Mouse (Mus musculus) lung, postnatal 25 days (tissue): ENCODE measurements around the gene Prss16.
A peak's percentile ranks its signal among the peaks of the same experiment; 100 is the strongest.

Experiments
- DNase-seq: peaks from one replicate; pipeline ENCODE4 v3.0.0; 2022; ENCODE audit warnings: low spot score

Gene Prss16

GRCm38 (mm10) chr13:22007121-22007510 lies 2.4 kb downstream of the Prss16 start:
- DNase-seq, result no peak

- peak; percentile 51 for DNase-seq
These were observed 3.0 kb downstream of the Prss16 start for GRCm38 (mm10) chr13:22006334-22007120.

- DNase-seq, result peak; percentile 38
These were observed 3.8 kb downstream of the Prss16 start for GRCm38 (mm10) chr13:22005605-22006333.

DNA sequence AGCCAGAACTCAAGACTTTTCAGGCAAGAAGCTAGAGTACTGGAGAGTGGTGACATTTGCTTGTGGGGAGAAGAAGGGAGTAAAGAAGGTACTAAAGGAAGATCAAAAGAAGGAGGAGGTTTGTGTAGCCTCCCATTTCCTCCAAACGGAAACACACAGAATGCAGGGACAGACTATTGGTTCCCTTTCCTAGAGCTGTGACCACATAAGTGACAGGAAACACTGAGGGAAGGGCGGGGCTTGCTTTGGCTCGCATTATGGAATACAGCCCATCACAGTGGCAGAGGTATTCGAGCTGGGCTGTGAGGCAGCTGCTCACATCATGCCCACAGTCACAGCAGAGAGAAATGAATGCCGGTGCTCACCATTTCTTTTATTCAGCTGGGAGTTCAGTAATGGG lies 7.7 kb downstream of the Prss16 start:
- no peak for DNase-seq

DNA sequence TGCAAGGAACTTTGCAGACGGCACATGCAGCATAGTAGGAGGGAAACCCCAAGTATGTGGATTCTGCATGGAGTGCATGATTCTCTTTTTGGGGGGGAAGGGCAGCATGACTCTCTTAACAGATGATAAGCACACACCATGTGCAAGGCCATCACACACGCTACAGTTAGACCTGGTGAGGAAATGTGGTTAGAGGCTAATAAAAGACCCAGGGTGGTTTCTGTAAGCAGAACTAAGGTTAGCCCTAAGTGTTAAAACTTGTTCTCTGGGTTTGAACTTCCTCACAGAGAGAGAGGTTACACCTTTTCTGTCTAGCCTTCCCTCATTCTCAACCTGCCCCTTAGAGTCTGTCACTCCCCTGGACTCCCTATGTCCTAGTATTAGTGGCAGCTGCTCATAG lies 8.2 kb downstream of the Prss16 start:
- DNase-seq, result no peak

GRCm38 (mm10) chr13:21999147-21999546 lies 10.4 kb downstream of the Prss16 start:
- no peak for DNase-seq

- no peak for DNase-seq
These were observed 11.1 kb downstream of the Prss16 start for GRCm38 (mm10) chr13:21998412-21998811.

DNA sequence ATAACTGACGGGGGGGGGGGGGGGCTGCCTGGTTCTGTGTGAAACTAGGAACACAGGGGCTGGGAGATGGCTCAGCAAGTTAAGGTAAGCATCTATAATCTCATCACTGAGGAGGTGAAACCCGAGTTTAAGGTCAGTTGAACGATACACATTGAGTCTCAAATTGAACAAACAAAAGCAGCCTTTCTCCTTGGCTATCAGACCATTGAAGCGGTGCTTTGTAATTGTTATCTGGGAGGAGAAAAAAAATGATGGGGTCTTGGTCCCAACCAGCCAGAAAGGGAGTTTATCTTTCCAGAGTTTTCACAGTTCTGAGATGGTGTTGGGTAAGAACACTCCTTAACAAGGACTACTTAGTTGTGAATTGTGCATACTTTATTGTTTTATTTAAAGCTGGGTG lies 11.7 kb downstream of the Prss16 start:
- no peak for DNase-seq

DNA sequence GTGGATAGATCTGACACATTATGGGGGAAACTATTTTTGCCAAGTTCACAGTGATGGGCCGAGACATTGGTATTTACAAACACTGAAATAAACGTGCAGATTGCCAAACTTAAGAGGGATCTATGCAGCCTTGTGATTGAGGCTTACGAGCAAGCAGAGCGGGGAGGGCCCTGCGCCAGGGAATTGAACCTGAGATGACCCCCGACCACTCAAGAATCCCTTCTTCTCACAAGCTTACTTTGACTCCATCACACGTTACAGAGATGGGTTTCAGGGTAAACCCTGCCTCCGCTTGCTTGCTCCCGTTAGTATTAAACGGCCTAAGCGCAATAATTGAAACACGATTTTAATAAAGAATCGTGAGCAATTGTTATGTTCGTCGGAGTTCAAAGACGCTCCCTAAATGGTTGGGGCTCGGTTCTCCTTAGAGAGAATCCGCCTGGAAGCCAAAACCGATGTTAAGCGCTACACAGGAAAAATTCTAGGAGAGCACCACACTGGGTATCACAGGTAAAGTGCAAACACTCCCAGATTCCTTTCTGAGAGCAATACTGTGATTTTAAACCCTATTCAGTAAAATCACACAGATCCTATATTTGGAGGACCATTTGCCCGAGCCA lies 12.2 kb downstream of the Prss16 start:
- no peak for DNase-seq

DNA sequence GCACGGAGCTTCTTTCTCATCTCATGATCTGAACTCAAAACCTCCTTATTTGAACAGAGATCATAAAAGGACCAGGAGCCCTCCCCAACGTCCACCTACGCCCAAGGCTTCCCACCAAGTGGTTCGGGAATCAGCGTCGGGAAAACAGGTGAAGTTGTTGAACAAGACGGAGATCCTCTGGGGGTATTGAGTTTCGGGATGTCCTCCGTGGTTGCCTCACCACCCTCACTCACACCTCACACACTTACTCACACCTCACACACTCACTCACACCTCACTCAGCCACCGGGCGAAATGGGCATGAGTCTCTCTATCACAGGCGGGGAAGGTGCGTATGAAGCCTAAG lies 12.7 kb downstream of the Prss16 start:
- DNase-seq, result no peak

GRCm38 (mm10) chr13:21996101-21996839 lies 13.3 kb downstream of the Prss16 start:
- DNase-seq, result no peak

- no peak for DNase-seq
These were observed 14.1 kb downstream of the Prss16 start for GRCm38 (mm10) chr13:21995331-21995914.

GRCm38 (mm10) chr13:21994896-21995295 lies 14.6 kb downstream of the Prss16 start:
- DNase-seq, result no peak

GRCm38 (mm10) chr13:21993957-21994738 lies 15.4 kb downstream of the Prss16 start:
- DNase-seq, result no peak

DNA sequence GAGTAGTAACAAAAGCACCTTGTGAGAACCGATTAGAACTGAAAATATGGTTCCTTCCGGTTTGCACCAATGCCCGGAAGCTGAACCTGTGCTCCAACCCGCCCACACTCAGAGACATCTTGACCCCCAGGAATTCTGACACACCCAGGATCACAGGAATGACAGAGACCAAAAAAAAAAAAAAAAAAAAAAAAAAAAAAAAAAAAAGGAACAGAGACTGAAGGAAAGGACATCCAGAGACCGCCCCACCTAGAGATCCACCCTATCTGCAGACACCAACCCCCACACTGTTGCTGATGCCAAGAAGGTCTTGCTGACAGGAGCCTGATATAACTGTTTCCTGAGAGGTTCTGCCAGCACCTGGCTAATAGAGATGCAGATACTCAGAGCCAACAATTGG lies 17.0 kb downstream of the Prss16 start:
- DNase-seq, result no peak

DNA sequence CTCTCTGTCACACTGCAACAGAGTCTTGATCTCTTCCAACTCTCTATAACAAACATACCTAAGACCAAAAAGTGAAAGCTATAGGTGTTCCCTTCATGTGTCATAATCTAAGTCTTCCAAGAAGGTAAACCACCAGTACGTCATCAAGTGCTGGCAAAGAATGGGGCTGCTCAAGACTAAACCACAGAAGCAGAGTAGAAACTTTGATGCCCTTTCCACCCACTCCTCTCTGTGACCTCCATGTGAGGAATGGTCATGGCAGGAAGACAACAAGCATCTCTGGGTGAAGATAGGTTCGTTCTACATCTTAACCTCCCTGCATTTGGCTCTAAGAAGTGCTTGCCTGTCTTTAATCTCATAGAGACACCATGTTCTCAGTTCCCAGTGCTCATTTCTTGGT lies 25.1 kb downstream of the Prss16 start:
- DNase-seq, result no peak

DNA sequence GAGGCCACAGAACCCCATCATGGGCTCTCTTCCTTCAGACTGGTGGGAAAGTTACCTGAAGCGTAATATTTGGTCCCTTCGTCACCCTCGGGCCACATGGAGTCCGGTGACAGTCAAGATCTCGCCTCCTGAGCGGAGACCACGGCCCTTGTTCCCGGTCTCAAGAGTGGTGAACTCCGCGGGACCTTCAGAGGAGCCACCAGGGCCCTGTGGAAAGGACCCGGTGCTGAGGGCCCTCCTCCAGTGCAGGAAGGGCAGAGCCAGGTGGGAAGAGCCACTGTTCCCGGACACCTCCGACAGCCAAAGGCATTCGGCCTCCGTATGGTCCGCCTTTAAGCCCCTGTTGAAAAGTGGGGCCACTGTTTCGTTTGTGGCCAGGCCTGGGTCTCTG lies 27.7 kb downstream of the Prss16 start:
- DNase-seq, result no peak

DNA sequence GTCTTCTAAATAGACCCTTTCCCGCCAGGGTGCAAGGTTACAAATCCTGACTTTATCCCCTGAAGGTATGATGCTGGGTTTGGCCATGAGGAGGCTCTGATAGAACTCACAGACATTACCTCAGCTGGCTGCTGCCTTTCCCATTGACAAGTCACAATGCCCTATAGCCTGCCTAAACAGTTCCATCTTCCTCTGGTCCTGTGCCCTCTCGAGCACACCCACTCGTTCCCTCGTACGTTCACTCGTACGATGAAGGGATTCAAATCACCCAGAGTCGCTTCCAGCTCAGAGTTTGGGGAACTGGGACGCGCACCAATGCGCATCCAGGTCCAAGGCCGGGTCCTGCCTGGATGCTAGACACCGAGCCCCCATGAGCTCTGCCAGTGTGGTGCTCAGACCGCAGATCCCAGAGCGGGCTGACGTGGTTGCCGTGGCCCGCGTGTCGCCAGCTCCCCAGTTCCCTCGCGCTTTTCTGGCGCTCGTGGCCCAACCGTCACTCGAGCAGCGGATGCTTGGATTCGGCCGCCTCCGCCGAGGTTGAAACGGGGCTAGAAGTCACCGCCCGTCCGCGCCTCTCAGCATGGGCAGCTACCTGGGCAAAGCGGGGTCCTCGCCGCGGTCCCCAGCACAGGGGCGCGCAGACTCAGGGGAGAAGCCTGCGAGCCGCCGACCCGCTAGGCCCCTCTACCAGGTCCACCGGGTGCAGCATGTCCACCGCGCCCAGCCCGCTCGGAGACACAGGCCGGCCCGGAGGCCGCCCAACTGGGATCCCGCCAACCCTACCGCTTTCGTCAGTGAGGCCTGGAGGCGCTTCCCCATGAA lies 28.4 kb downstream of the Prss16 start, which contains the start of gene Pom121l2:
Gene Pom121l2 (plus strand): TSS at position 214 of the 822 bp plus-strand sequence.
- no peak for DNase-seq

- peak; percentile 82 for DNase-seq
These were observed 34.6 kb downstream of the Prss16 start for GRCm38 (mm10) chr13:21974726-21975473.
